Mouse (Mus musculus) MEL (cell line): ENCODE data around the gene Misp. TPM values are rescaled to one million over a fixed set of nuclear protein-coding genes. Genes with fewer than 3 reads are reported as not detected.

Experiments
- DNase-seq: peaks from one replicate; pipeline ENCODE4 v3.0.0; 2011; ENCODE audit warnings: low read depth, low spot score
- H3K27ac ChIP-seq: 2 replicates; pipeline ENCODE4 v1.5.1; 2012; ENCODE audit warnings: low read depth, mild to moderate bottlenecking, control low read depth, low read length, moderate library complexity; ENCODE audit not compliant: control insufficient read depth
- H3K27me3 ChIP-seq, 2 experiments: fragments of 150-350 bp in 1 of 2; sonication (generic) in 1 of 2; 2 replicates each; pipeline ENCODE4 v1.6.1; 2012; ENCODE audit warnings: low read length in 2 of 2, mild to moderate bottlenecking in 2 of 2, improper control_type of control experiment in 1 of 2, moderate library complexity in 1 of 2; ENCODE audit not compliant: insufficient read depth in 2 of 2, control insufficient read depth in 1 of 2
- H3K36me3 ChIP-seq, 2 experiments: 2 replicates each; pipeline ENCODE4 v1.6.1; 2012 to 2014; ENCODE audit warnings: low read length in 2 of 2, improper control_type of control experiment in 1 of 2, inconsistent platforms in 1 of 2, mild to moderate bottlenecking in 1 of 2; ENCODE audit not compliant: insufficient read depth in 2 of 2, control insufficient read depth in 1 of 2
- H3K4me1 ChIP-seq, 2 experiments: fragments of 150-350 bp in 1 of 2; sonication (generic) in 1 of 2; 2 replicates each; pipeline ENCODE4 v1.6.1; 2012; ENCODE audit warnings: low read length in 2 of 2, improper control_type of control experiment in 1 of 2, mild to moderate bottlenecking in 1 of 2; ENCODE audit not compliant: insufficient read depth in 2 of 2, control insufficient read depth in 1 of 2
- H3K4me3 ChIP-seq, 2 experiments: fragments of 150-350 bp in 1 of 2; sonication (generic) in 1 of 2; 2 replicates each; pipeline ENCODE4 v1.5.1; 2012; ENCODE audit warnings: low read depth in 2 of 2, low read length in 2 of 2, mild to moderate bottlenecking in 2 of 2, moderate library complexity in 2 of 2, control low read depth in 1 of 2, improper control_type of control experiment in 1 of 2; ENCODE audit not compliant: control insufficient read depth in 1 of 2, insufficient read depth in 1 of 2
- H3K79me2 ChIP-seq: 2 replicates; pipeline ENCODE4 v1.6.1; 2012; ENCODE audit warnings: mild to moderate bottlenecking, low read length, moderate library complexity; ENCODE audit not compliant: control insufficient read depth, poor library complexity, insufficient read depth
- H3K9ac ChIP-seq: 2 replicates; pipeline ENCODE4 v1.6.1; 2012; ENCODE audit warnings: low read depth, mild to moderate bottlenecking, control low read depth, low read length, moderate library complexity; ENCODE audit not compliant: control insufficient read depth, poor library complexity, severe bottlenecking
- H3K9me3 ChIP-seq: fragments of 150-350 bp; sonication (generic); replicated peaks from 2 replicates; pipeline ENCODE4 v1.6.1; 2012; ENCODE audit warnings: mild to moderate bottlenecking, low read length, improper control_type of control experiment, moderate library complexity; ENCODE audit not compliant: insufficient read depth
- E2F4 ChIP-seq: IDR thresholded peaks from 2 replicates; pipeline ENCODE4 v1.6.1; 2011; ENCODE audit warnings: low read depth, low read length, improper control_type of control experiment, borderline replicate concordance
- EP300 ChIP-seq, 2 experiments: IDR thresholded peaks; 2 replicates each; pipeline ENCODE4 v1.6.1; 2011; ENCODE audit warnings: improper control_type of control experiment in 2 of 2, low read length in 2 of 2, low read depth in 1 of 2, mild to moderate bottlenecking in 1 of 2
- ETS1 ChIP-seq: IDR thresholded peaks from 2 replicates; pipeline ENCODE4 v1.6.1; 2012; ENCODE audit warnings: low read depth, mild to moderate bottlenecking, inconsistent platforms, low read length, improper control_type of control experiment, moderate library complexity
- GATA1 ChIP-seq: IDR thresholded peaks from 2 replicates; pipeline ENCODE4 v1.6.1; 2011; ENCODE audit warnings: low read depth, low read length, improper control_type of control experiment
- HCFC1 ChIP-seq: IDR thresholded peaks from 2 replicates; pipeline ENCODE4 v1.6.1; 2012; ENCODE audit warnings: low read depth, mild to moderate bottlenecking, inconsistent platforms, low read length, improper control_type of control experiment, moderate library complexity
- KAT2A ChIP-seq: conservative IDR thresholded peaks from 2 replicates; pipeline ENCODE4 v1.6.1; 2012; ENCODE audit warnings: low read depth, low read length, improper control_type of control experiment, inconsistent platforms
- MAFK ChIP-seq: IDR thresholded peaks from 2 replicates; pipeline ENCODE4 v1.6.1; 2011; ENCODE audit warnings: low read depth, mild to moderate bottlenecking, low read length, improper control_type of control experiment, borderline replicate concordance
- MAX ChIP-seq: IDR thresholded peaks from 2 replicates; pipeline ENCODE4 v1.6.1; 2011; ENCODE audit warnings: low read length, improper control_type of control experiment
- MYB ChIP-seq: IDR thresholded peaks from 2 replicates; pipeline ENCODE4 v1.6.1; 2011; ENCODE audit warnings: mild to moderate bottlenecking, low read depth, low read length, improper control_type of control experiment
- MYC ChIP-seq: IDR thresholded peaks from 2 replicates; pipeline ENCODE4 v1.6.1; 2011; ENCODE audit warnings: low read depth, mild to moderate bottlenecking, low read length, improper control_type of control experiment, moderate library complexity
- NELFE ChIP-seq: IDR thresholded peaks from 2 replicates; pipeline ENCODE4 v1.6.1; 2011; ENCODE audit warnings: low read depth, low read length, improper control_type of control experiment
- NRF1 ChIP-seq: IDR thresholded peaks from 2 replicates; pipeline ENCODE4 v1.6.1; 2014; ENCODE audit warnings: low read depth, mild to moderate bottlenecking, inconsistent platforms, low read length, improper control_type of control experiment, moderate library complexity; ENCODE audit not compliant: poor library complexity, insufficient read depth, severe bottlenecking
- POLR2AphosphoS2 ChIP-seq: IDR thresholded peaks from 2 replicates; pipeline ENCODE4 v1.6.1; 2011; ENCODE audit warnings: low read length, improper control_type of control experiment
- RAD21 ChIP-seq: IDR thresholded peaks from 2 replicates; pipeline ENCODE4 v1.6.1; 2011; ENCODE audit warnings: mild to moderate bottlenecking, low read depth, low read length, improper control_type of control experiment
- SMC3 ChIP-seq: IDR thresholded peaks from 2 replicates; pipeline ENCODE4 v1.6.1; 2011; ENCODE audit warnings: low read depth, low read length, improper control_type of control experiment
- TBP ChIP-seq: IDR thresholded peaks from 2 replicates; pipeline ENCODE4 v1.8.0; 2011; ENCODE audit warnings: low read depth, low read length, improper control_type of control experiment
- UBTF ChIP-seq: IDR thresholded peaks from 2 replicates; pipeline ENCODE4 v1.6.1; 2012; ENCODE audit warnings: low read depth, mild to moderate bottlenecking, inconsistent platforms, low read length, improper control_type of control experiment, moderate library complexity, borderline replicate concordance; ENCODE audit not compliant: insufficient read depth
- USF1 ChIP-seq: IDR thresholded peaks from 2 replicates; pipeline ENCODE4 v1.6.1; 2014; ENCODE audit warnings: low read depth, mild to moderate bottlenecking, inconsistent platforms, low read length, improper control_type of control experiment, moderate library complexity
- ZKSCAN1 ChIP-seq: IDR thresholded peaks from 2 replicates; pipeline ENCODE4 v1.6.1; 2012; ENCODE audit warnings: low read depth, mild to moderate bottlenecking, inconsistent platforms, low read length, improper control_type of control experiment, moderate library complexity
- ZMIZ1 ChIP-seq: IDR thresholded peaks from 2 replicates; pipeline ENCODE4 v1.6.1; 2012; ENCODE audit warnings: low read depth, mild to moderate bottlenecking, inconsistent platforms, low read length, improper control_type of control experiment, moderate library complexity
- polyA plus RNA-seq, 2 experiments: library from polyadenylated mRNA; stranded (reverse) in 1 of 2; unstranded in 1 of 2; fragments of >175 nt in 1 of 2; fragments of >200 nt in 1 of 2; gene quantifications; 2 replicates each; pipeline versions ENCODE4 v1.2.1 to v1.2.4; 2012; ENCODE audit warnings: low replicate concordance in 2 of 2, low read depth in 1 of 2; ENCODE audit not compliant: insufficient read length in 2 of 2, insufficient read depth in 1 of 2, missing spikeins in 1 of 2
- total RNA-seq: library from RNA; depleted of rRNA; stranded (reverse); fragments of 300-350 nt; gene quantifications from 2 replicates; pipeline ENCODE4 v1.2.3, GENCODE M21; 2012

Gene Misp
- total and polyA plus RNA-seq, 3 experiments = not detected

GRCm38 (mm10) chr10:79873715-79874289 lies 53.0 kb downstream of the Misp start:
- Histone ChIP-seq H3K27me3 (no peaks in the 10 kb centered on the region), H3K27ac (no peak overlapping the region), H3K4me3 (peak overlapping the region; percentile 23 to 31; a peak in 2 of 4 replicates), H3K4me1 (peaks cover 6 to 16% of the 10 kb centered on the region in 2 experiments; a peak in 3 of 4 replicates), H3K36me3 (peaks cover 0 to 9% of the 10 kb centered on the region in 2 experiments; a peak in 2 of 4 replicates), H3K9ac (peak overlapping the region; percentile 40; the same call in 1 of the 2 replicates), H3K79me2 (no peaks in the 10 kb centered on the region), H3K9me3 (no peaks in the 10 kb centered on the region)
- no peak for TF ChIP-seq KAT2A
- TF ChIP-seq MYC = no peak
- no peak for TF ChIP-seq NELFE
- TF ChIP-seq HCFC1 = no peak
- no peak for TF ChIP-seq ETS1
- no peak for TF ChIP-seq SMC3
- no peak for TF ChIP-seq GATA1
- TF ChIP-seq RAD21 = no peak
- no peak for DNase-seq

- H3K4me3 ChIP-seq = peak within 1 kb of the TSS; percentile 23 to 31; a peak in 2 of 4 replicates
- peaks cover 6 to 16% of the 10 kb centered on the region in 2 experiments; a peak in 3 of 4 replicates for H3K4me1 ChIP-seq
- no peak within 1 kb of the TSS for H3K27ac ChIP-seq
- no peaks in the 10 kb centered on the region for H3K27me3 ChIP-seq
- peak within 1 kb of the TSS; percentile 40; the same call in 1 of the 2 replicates for H3K9ac ChIP-seq
- H3K79me2 ChIP-seq = no peaks in the 10 kb centered on the region
- TF ChIP-seq ZMIZ1 (no peak), NELFE (no peak), USF1 (no peak), NRF1 (no peak), POLR2AphosphoS2 (no peak), MAFK (no peak), ZKSCAN1 (no peak), MYB (no peak), UBTF (no peak), EP300 (IDR thresholded peaks at IDR 0.05; ENCODE audit: low read depth in 1 of 2, low read length in 2 of 2) (no peak), E2F4 (no peak), MAX (no peak), TBP (no peak)
- H3K9me3 ChIP-seq = no peaks in the 10 kb centered on the region
- peaks cover 0 to 9% of the 10 kb centered on the region in 2 experiments; a peak in 2 of 4 replicates for H3K36me3 ChIP-seq
- DNase-seq = no peak
Observed at GRCm38 (mm10) chr10:79874290-79874862, 53.6 kb downstream of the Misp start, which contains the start of the genes Prtn3 and Plppr3. Gene Prtn3, plus strand, starts transcription at chr10:79874476. Gene Plppr3, minus strand, starts transcription at chr10:79874634.
